Mouse (Mus musculus): ENCODE results near the gene Baz1b. TPM values are rescaled to one million over a fixed set of nuclear protein-coding genes. Genes with fewer than 3 reads are reported as not detected.

Baz1b gene
- polyA plus RNA-seq, 1 experiment from 2014 or later, result 20.5 TPM

- Histone ChIP-seq H3K27me3 (replicated peaks; ENCODE audit: control insufficient read depth, insufficient read depth, low read length) (peaks cover 4% of the 10 kb centered on the region), H3K4me2 (ENCODE audit: low read length) (peak within 1 kb of the TSS; percentile 91), H3K27ac (ENCODE audit: low read depth, low read length) (peak within 1 kb of the TSS; percentile 55), H3K4me3 (ENCODE audit: low read length) (peak within 1 kb of the TSS; percentile 73), H3K9ac (ENCODE audit: low read depth, low read length) (peak within 1 kb of the TSS; percentile 77), H3K9me3 (ENCODE audit: control insufficient read depth, low read length) (0 out of 2 replicates have a peak, but pooled peaks cover under 1% of the 10 kb centered on the region), H3K4me1 (ENCODE audit: control insufficient read depth, insufficient read depth, low read depth, low read length) (peaks cover 22% of the 10 kb centered on the region), H3K36me3 (ENCODE audit: control insufficient read depth, insufficient read depth, low read length) (peaks cover 2% of the 10 kb centered on the region; the same call in 1 of the 2 replicates)
- under 1% methylated on average over 35 of the region's 51 CpGs for WGBS
- ATAC-seq, result peak; percentile 82
Measured at GRCm38 (mm10) chr5:135251079-135251454, 64.0 kb downstream of the Baz1b start, which contains the start of gene Fzd9. Gene Fzd9 (minus strand): TSS chr5:135251230.

GRCm38 (mm10) chr5:135253741-135254401 is 66.8 kb downstream of the Baz1b start:
- H3K36me3 ChIP-seq (ENCODE audit: control insufficient read depth, insufficient read depth, low read length), result no peaks in the 10 kb centered on the region
- peak; percentile 75 for ATAC-seq
- no peak overlapping the region for H3K4me3 ChIP-seq (ENCODE audit: low read length)
- peaks cover 27% of the 10 kb centered on the region for H3K4me1 ChIP-seq (ENCODE audit: control insufficient read depth, insufficient read depth, low read depth, low read length)
- H3K9ac ChIP-seq (ENCODE audit: low read depth, low read length), result no peak overlapping the region
- peaks cover 4% of the 10 kb centered on the region for H3K27me3 ChIP-seq (replicated peaks; ENCODE audit: control insufficient read depth, insufficient read depth, low read length)
- WGBS, result 7% methylated on average over 12 of the region's 12 CpGs
- H3K27ac ChIP-seq (ENCODE audit: low read depth, low read length), result peak overlapping the region; percentile 62
- no peak overlapping the region for H3K4me2 ChIP-seq (ENCODE audit: low read length)
- H3K9me3 ChIP-seq (ENCODE audit: control insufficient read depth, low read length), result 0 out of 2 replicates have a peak, but pooled peaks cover 3% of the 10 kb centered on the region

- no peak overlapping the region for H3K4me2 ChIP-seq (ENCODE audit: low read length)
- H3K27ac ChIP-seq (ENCODE audit: low read depth, low read length), result no peak overlapping the region
- no peak overlapping the region for H3K9ac ChIP-seq (ENCODE audit: low read depth, low read length)
- 0 out of 2 replicates have a peak, but pooled peaks cover 3% of the 10 kb centered on the region for H3K9me3 ChIP-seq (ENCODE audit: control insufficient read depth, low read length)
- H3K4me3 ChIP-seq (ENCODE audit: low read length), result no peak overlapping the region
- no peaks in the 10 kb centered on the region for H3K27me3 ChIP-seq (replicated peaks; ENCODE audit: control insufficient read depth, insufficient read depth, low read length)
- H3K36me3 ChIP-seq (ENCODE audit: control insufficient read depth, insufficient read depth, low read length), result no peaks in the 10 kb centered on the region
- no peak for ATAC-seq
- peaks cover 15% of the 10 kb centered on the region for H3K4me1 ChIP-seq (ENCODE audit: control insufficient read depth, insufficient read depth, low read depth, low read length)
- 93% methylated on average over 3 of the region's 3 CpGs for WGBS
Measured at GRCm38 (mm10) chr5:135256166-135256565, 69.1 kb downstream of the Baz1b start.

GRCm38 (mm10) chr5:135257559-135257958 is 70.5 kb downstream of the Baz1b start:
- H3K4me3 ChIP-seq (ENCODE audit: low read length), result no peak overlapping the region
- 0 out of 2 replicates have a peak, but pooled peaks cover 3% of the 10 kb centered on the region for H3K9me3 ChIP-seq (ENCODE audit: control insufficient read depth, low read length)
- H3K27me3 ChIP-seq (replicated peaks; ENCODE audit: control insufficient read depth, insufficient read depth, low read length), result no peaks in the 10 kb centered on the region
- no peak overlapping the region for H3K4me2 ChIP-seq (ENCODE audit: low read length)
- H3K27ac ChIP-seq (ENCODE audit: low read depth, low read length), result no peak overlapping the region; the same call in 1 of the 2 replicates
- no peaks in the 10 kb centered on the region for H3K36me3 ChIP-seq (ENCODE audit: control insufficient read depth, insufficient read depth, low read length)
- no peak for ATAC-seq
- no peak overlapping the region for H3K9ac ChIP-seq (ENCODE audit: low read depth, low read length)
- WGBS, result 81% methylated on average over 12 of the region's 12 CpGs
- H3K4me1 ChIP-seq (ENCODE audit: control insufficient read depth, insufficient read depth, low read depth, low read length), result peaks cover 11% of the 10 kb centered on the region

GRCm38 (mm10) chr5:135258280-135259150 is 71.5 kb downstream of the Baz1b start:
- H3K27ac ChIP-seq (ENCODE audit: low read depth, low read length), result peak overlapping the region; percentile 85
- H3K27me3 ChIP-seq (replicated peaks; ENCODE audit: control insufficient read depth, insufficient read depth, low read length), result no peaks in the 10 kb centered on the region
- WGBS, result 9% methylated on average over 30 of the region's 30 CpGs
- H3K36me3 ChIP-seq (ENCODE audit: control insufficient read depth, insufficient read depth, low read length), result no peaks in the 10 kb centered on the region
- peak; percentile 74 for ATAC-seq
- H3K4me1 ChIP-seq (ENCODE audit: control insufficient read depth, insufficient read depth, low read depth, low read length), result peaks cover 9% of the 10 kb centered on the region
- H3K9me3 ChIP-seq (ENCODE audit: control insufficient read depth, low read length), result 0 out of 2 replicates have a peak, but pooled peaks cover 3% of the 10 kb centered on the region
- peak overlapping the region; percentile 57 for H3K9ac ChIP-seq (ENCODE audit: low read depth, low read length)
- peak overlapping the region; percentile 55 for H3K4me2 ChIP-seq (ENCODE audit: low read length)
- peak overlapping the region; percentile 28 for H3K4me3 ChIP-seq (ENCODE audit: low read length)

- WGBS, result 13% methylated on average over 17 of the region's 17 CpGs
- peak; percentile 98 for ATAC-seq
- Histone ChIP-seq H3K36me3 (ENCODE audit: control insufficient read depth, insufficient read depth, low read length) (no peaks in the 10 kb centered on the region), H3K27me3 (replicated peaks; ENCODE audit: control insufficient read depth, insufficient read depth, low read length) (no peaks in the 10 kb centered on the region), H3K9me3 (ENCODE audit: control insufficient read depth, low read length) (no peaks in the 10 kb centered on the region), H3K4me2 (ENCODE audit: low read length) (peak overlapping the region; percentile 27), H3K27ac (ENCODE audit: low read depth, low read length) (peak overlapping the region; percentile 55), H3K4me1 (ENCODE audit: control insufficient read depth, insufficient read depth, low read depth, low read length) (no peaks in the 10 kb centered on the region; the same call in 1 of the 2 replicates), H3K9ac (ENCODE audit: low read depth, low read length) (0 out of 2 replicates have a peak overlapping the region, but pooled peaks have one; percentile 6), H3K4me3 (ENCODE audit: low read length) (no peak overlapping the region)
Measured at GRCm38 (mm10) chr5:135263866-135264503, 76.9 kb downstream of the Baz1b start.

GRCm38 (mm10) chr5:135264548-135264947 is 77.5 kb downstream of the Baz1b start:
- no peaks in the 10 kb centered on the region for H3K9me3 ChIP-seq (ENCODE audit: control insufficient read depth, low read length)
- ATAC-seq, result peak; percentile 63
- peak overlapping the region; percentile 27; the same call in 1 of the 2 replicates for H3K4me2 ChIP-seq (ENCODE audit: low read length)
- H3K27ac ChIP-seq (ENCODE audit: low read depth, low read length), result peak overlapping the region; percentile 55; the same call in 1 of the 2 replicates
- no peak overlapping the region for H3K9ac ChIP-seq (ENCODE audit: low read depth, low read length)
- WGBS, result 43% methylated on average over 9 of the region's 9 CpGs
- H3K4me3 ChIP-seq (ENCODE audit: low read length), result no peak overlapping the region
- H3K27me3 ChIP-seq (replicated peaks; ENCODE audit: control insufficient read depth, insufficient read depth, low read length), result no peaks in the 10 kb centered on the region
- H3K4me1 ChIP-seq (ENCODE audit: control insufficient read depth, insufficient read depth, low read depth, low read length), result no peaks in the 10 kb centered on the region
- no peaks in the 10 kb centered on the region for H3K36me3 ChIP-seq (ENCODE audit: control insufficient read depth, insufficient read depth, low read length)

- no peaks in the 10 kb centered on the region for H3K36me3 ChIP-seq (ENCODE audit: control insufficient read depth, insufficient read depth, low read length)
- 73% methylated on average over 8 of the region's 8 CpGs for WGBS
- H3K9me3 ChIP-seq (ENCODE audit: control insufficient read depth, low read length), result no peaks in the 10 kb centered on the region
- H3K27ac ChIP-seq (ENCODE audit: low read depth, low read length), result no peak overlapping the region
- no peaks in the 10 kb centered on the region for H3K27me3 ChIP-seq (replicated peaks; ENCODE audit: control insufficient read depth, insufficient read depth, low read length)
- peaks cover under 1% of the 10 kb centered on the region for H3K4me1 ChIP-seq (ENCODE audit: control insufficient read depth, insufficient read depth, low read depth, low read length)
- ATAC-seq, result no peak
- H3K4me2 ChIP-seq (ENCODE audit: low read length), result no peak overlapping the region
- no peak overlapping the region for H3K4me3 ChIP-seq (ENCODE audit: low read length)
- no peak overlapping the region for H3K9ac ChIP-seq (ENCODE audit: low read depth, low read length)
Measured at GRCm38 (mm10) chr5:135269451-135269850, 82.4 kb downstream of the Baz1b start.

Measured in hindbrain, embryonic 16.5 days (tissue).